Mouse (Mus musculus): ENCODE data around the gene Zbtb16. TPM values are rescaled to one million over a fixed set of nuclear protein-coding genes. Genes with fewer than 3 reads are reported as not detected.

Zbtb16 gene
- total and polyA plus RNA-seq, 3 experiments: 10.6 to 45.5 (median 20.0) TPM

- no peaks in the 10 kb centered on the region for H3K27me3 ChIP-seq (ENCODE audit: insufficient read depth, low read length)
- DNase-seq (ENCODE audit: low spot score) (no peak), ATAC-seq (ENCODE audit: extremely low read depth, insufficient number of reproducible peaks, low FRiP score, poor library complexity, severe bottlenecking) (no peak)
- TF ChIP-seq GATA1 (IDR thresholded peaks at IDR 0.05; ENCODE audit: borderline replicate concordance, low read length) (no peak), TAL1 (conservative IDR thresholded peaks at IDR 0.05; ENCODE audit: low read depth, low read length) (no peak), POLR2AphosphoS5 (IDR thresholded peaks at IDR 0.05; ENCODE audit: insufficient replicate concordance, low read depth, low read length) (no peak), CTCF (IDR thresholded peaks at IDR 0.05; ENCODE audit: low read depth, low read length) (no peak), GATA2 (IDR thresholded peaks at IDR 0.05; ENCODE audit: borderline replicate concordance, low read depth, low read length) (no peak)
- H3K9me3 ChIP-seq (replicated peaks): no peaks in the 10 kb centered on the region
- peaks cover 67% of the 10 kb centered on the region for H3K4me1 ChIP-seq (ENCODE audit: insufficient read depth, low read depth, low read length)
- H3K36me3 ChIP-seq (replicated peaks): peaks cover 58% of the 10 kb centered on the region
- H3K4me3 ChIP-seq (ENCODE audit: low read depth, low read length): no peak overlapping the region
Observed at GRCm38 (mm10) chr9:48761732-48762637, 74.0 kb downstream of the Zbtb16 start.

DNA sequence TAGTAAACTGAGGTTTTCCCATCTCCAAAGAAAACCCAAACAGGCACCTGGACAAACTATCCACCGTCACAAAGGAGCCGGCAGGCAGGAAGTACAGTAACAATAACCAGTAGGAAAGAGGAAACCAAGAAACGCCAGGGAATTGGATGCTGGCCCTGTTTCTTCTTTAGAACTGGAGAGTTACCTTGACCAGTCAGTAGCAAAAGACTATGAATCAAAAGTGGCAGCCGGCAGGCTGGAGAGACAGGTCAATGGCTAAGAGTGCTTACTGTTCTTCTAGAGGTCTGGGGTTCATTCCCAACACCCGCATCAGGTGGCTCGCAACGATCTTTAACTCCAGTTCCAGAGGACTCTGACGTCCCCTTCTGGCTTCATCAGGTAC is 74.9 kb downstream of the Zbtb16 start:
- Histone ChIP-seq H3K36me3 (replicated peaks) (peaks cover 60% of the 10 kb centered on the region), H3K27me3 (ENCODE audit: insufficient read depth, low read length) (no peaks in the 10 kb centered on the region), H3K4me3 (ENCODE audit: low read depth, low read length) (no peak overlapping the region), H3K4me1 (ENCODE audit: insufficient read depth, low read depth, low read length) (peaks cover 72% of the 10 kb centered on the region), H3K9me3 (replicated peaks) (no peaks in the 10 kb centered on the region)
- ATAC-seq (ENCODE audit: extremely low read depth, insufficient number of reproducible peaks, low FRiP score, poor library complexity, severe bottlenecking): no peak
- DNase-seq (ENCODE audit: low spot score): no peak
- TF ChIP-seq POLR2AphosphoS5 (IDR thresholded peaks at IDR 0.05; ENCODE audit: insufficient replicate concordance, low read depth, low read length) (no peak), TAL1 (conservative IDR thresholded peaks at IDR 0.05; ENCODE audit: low read depth, low read length) (no peak), CTCF (IDR thresholded peaks at IDR 0.05; ENCODE audit: low read depth, low read length) (no peak)

- Histone ChIP-seq H3K9me3 (replicated peaks) (no peaks in the 10 kb centered on the region), H3K4me3 (ENCODE audit: low read depth, low read length) (no peak overlapping the region), H3K27me3 (ENCODE audit: insufficient read depth, low read length) (no peaks in the 10 kb centered on the region), H3K4me1 (ENCODE audit: insufficient read depth, low read depth, low read length) (peaks cover 77% of the 10 kb centered on the region), H3K36me3 (replicated peaks) (peaks cover 56% of the 10 kb centered on the region)
- DNase-seq (ENCODE audit: low spot score): no peak
- TF ChIP-seq CTCF (IDR thresholded peaks at IDR 0.05; ENCODE audit: low read depth, low read length) (no peak), GATA1 (IDR thresholded peaks at IDR 0.05; ENCODE audit: borderline replicate concordance, low read length) (no peak), TAL1 (conservative IDR thresholded peaks at IDR 0.05; ENCODE audit: low read depth, low read length) (no peak), POLR2AphosphoS5 (IDR thresholded peaks at IDR 0.05; ENCODE audit: insufficient replicate concordance, low read depth, low read length) (no peak), GATA2 (IDR thresholded peaks at IDR 0.05; ENCODE audit: borderline replicate concordance, low read depth, low read length) (no peak)
- no peak for ATAC-seq (ENCODE audit: extremely low read depth, insufficient number of reproducible peaks, low FRiP score, poor library complexity, severe bottlenecking)
Observed at GRCm38 (mm10) chr9:48760449-48761174, 75.4 kb downstream of the Zbtb16 start.

DNA sequence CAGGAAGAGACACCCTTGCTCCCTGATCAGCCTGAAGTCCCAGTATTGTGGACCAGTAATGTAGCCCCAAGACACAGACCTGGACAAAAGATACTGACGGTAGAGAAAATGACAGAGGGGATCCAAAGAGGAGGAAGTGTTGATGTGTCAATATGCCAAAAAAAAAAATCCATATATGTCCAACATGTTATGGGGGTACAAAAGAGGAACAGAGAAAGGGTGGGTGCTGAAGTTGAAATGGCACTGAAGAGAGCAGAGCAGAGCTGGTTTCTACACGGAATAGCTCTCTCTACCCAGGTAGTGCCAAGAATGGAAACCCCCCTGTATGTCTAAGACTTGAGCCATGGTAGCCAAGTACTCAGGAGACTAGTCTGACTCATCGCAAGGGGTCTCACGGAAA is 76.9 kb downstream of the Zbtb16 start:
- Histone ChIP-seq H3K4me3 (ENCODE audit: low read depth, low read length) (no peak overlapping the region), H3K9me3 (replicated peaks) (no peaks in the 10 kb centered on the region), H3K27me3 (ENCODE audit: insufficient read depth, low read length) (no peaks in the 10 kb centered on the region), H3K36me3 (replicated peaks) (peaks cover 61% of the 10 kb centered on the region), H3K4me1 (ENCODE audit: insufficient read depth, low read depth, low read length) (peaks cover 86% of the 10 kb centered on the region)
- ATAC-seq (ENCODE audit: extremely low read depth, insufficient number of reproducible peaks, low FRiP score, poor library complexity, severe bottlenecking) (no peak), DNase-seq (ENCODE audit: low spot score) (no peak)
- TF ChIP-seq GATA1 (IDR thresholded peaks at IDR 0.05; ENCODE audit: borderline replicate concordance, low read length) (no peak), POLR2AphosphoS5 (IDR thresholded peaks at IDR 0.05; ENCODE audit: insufficient replicate concordance, low read depth, low read length) (no peak)

DNA sequence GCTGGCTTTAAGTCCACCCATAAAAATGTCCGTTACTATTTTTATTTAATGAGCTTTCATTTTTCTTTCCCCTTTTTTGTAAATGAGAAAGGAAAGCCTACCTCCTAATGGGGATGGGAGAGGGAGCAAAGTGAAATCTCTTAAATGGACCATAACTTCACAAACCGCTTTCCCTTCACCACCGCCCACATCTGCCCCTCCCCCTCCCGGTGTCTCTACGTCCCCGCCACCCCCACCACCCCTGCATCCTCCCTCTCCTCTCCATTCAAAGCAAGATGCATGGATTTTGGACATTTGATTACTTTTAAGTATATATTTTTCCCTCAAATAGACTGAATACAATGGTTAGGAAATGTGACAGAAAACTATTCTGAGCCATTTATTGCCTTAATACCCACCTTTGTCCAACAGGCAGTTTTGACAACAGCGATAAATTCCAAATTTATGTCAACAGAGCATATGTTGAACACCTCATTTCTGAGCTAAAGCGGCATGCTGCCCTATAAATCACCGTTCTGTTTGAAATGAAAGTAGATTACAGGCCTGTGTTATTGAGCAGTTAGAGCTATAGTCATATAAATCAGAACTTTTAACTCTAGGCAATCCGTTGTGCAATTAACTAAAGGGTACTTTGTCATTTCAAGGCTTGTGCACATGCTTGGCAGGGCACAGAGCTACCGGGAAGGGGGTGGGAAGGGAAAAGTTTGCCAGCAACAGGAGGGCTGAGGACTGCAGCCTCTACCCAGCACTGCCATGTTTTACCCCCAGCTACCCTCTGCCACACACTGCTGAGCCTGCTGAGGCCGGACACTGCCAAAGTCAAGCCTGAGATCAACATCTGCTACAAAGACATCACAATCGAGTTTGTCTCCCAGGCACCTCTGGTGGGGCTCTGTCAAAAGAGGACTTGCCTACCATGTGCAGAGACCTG is 78.1 kb downstream of the Zbtb16 start:
- DNase-seq (ENCODE audit: low spot score): no peak
- Histone ChIP-seq H3K9me3 (replicated peaks) (no peaks in the 10 kb centered on the region), H3K4me3 (ENCODE audit: low read depth, low read length) (no peak overlapping the region), H3K4me1 (ENCODE audit: insufficient read depth, low read depth, low read length) (peaks cover 90% of the 10 kb centered on the region), H3K27me3 (ENCODE audit: insufficient read depth, low read length) (no peaks in the 10 kb centered on the region), H3K36me3 (replicated peaks) (peaks cover 56% of the 10 kb centered on the region)
- TF ChIP-seq GATA2 (IDR thresholded peaks at IDR 0.05; ENCODE audit: borderline replicate concordance, low read depth, low read length) (no peak), TAL1 (conservative IDR thresholded peaks at IDR 0.05; ENCODE audit: low read depth, low read length) (no peak), GATA1 (IDR thresholded peaks at IDR 0.05; ENCODE audit: borderline replicate concordance, low read length) (no peak), CTCF (IDR thresholded peaks at IDR 0.05; ENCODE audit: low read depth, low read length) (no peak), POLR2AphosphoS5 (IDR thresholded peaks at IDR 0.05; ENCODE audit: insufficient replicate concordance, low read depth, low read length) (no peak)
- no peak for ATAC-seq (ENCODE audit: extremely low read depth, insufficient number of reproducible peaks, low FRiP score, poor library complexity, severe bottlenecking)
